Mouse (Mus musculus) forebrain, embryonic 12.5 days (tissue): ENCODE measurements around the gene Dpep2nb. TPM values are rescaled to one million over a fixed set of nuclear protein-coding genes. Genes with fewer than 3 reads are reported as not detected.
"Not testable (repeated sequence)": the region's sequence is repeated elsewhere in the genome, so short reads cannot be mapped to it uniquely, and the experiment has no call there.

Experiments used
- ATAC-seq: fragments of 200-750 bp; cut with Nextera tagmentation; 2 replicates; pipeline ENCODE4 v1.8.0; 2017; ENCODE audit warnings: moderate TSS enrichment; ENCODE audit not compliant: low FRiP score
- H3K27ac ChIP-seq: fragments of 300-500 bp; sonication (generic); 2 replicates; pipeline ENCODE4 v1.5.1; 2016; ENCODE audit warnings: mild to moderate bottlenecking
- H3K27me3 ChIP-seq: fragments of 300-500 bp; sonication (generic); 2 replicates; pipeline ENCODE4 v1.6.1; 2016; ENCODE audit warnings: mild to moderate bottlenecking
- H3K36me3 ChIP-seq: fragments of 300-500 bp; sonication (generic); replicated peaks from 2 replicates; pipeline ENCODE4 v1.6.1; 2016; ENCODE audit warnings: mild to moderate bottlenecking
- H3K4me1 ChIP-seq: fragments of 300-500 bp; sonication (generic); 2 replicates; pipeline ENCODE4 v1.6.1; 2016
- H3K4me2 ChIP-seq: fragments of 300-500 bp; sonication (generic); 2 replicates; pipeline ENCODE4 v1.6.1; 2016; ENCODE audit warnings: mild to moderate bottlenecking, moderate library complexity
- H3K4me3 ChIP-seq: fragments of 300-500 bp; sonication (generic); replicated peaks from 2 replicates; pipeline ENCODE4 v1.5.1; 2016; ENCODE audit warnings: mild to moderate bottlenecking
- H3K9ac ChIP-seq: fragments of 300-500 bp; sonication (generic); 2 replicates; pipeline ENCODE4 v1.6.1; 2016; ENCODE audit warnings: mild to moderate bottlenecking
- H3K9me3 ChIP-seq: fragments of 300-500 bp; sonication (generic); 2 replicates; pipeline ENCODE4 v1.6.1; 2016
- WGBS: fragments of 180-500 bp; shearing (Covaris S2); methylation state at CpG from one replicate; pipeline ENCODE4 v1.1.7; 2016; 5-methylcytosine and 5-hydroxymethylcytosine counted together
- polyA plus RNA-seq: library from polyadenylated mRNA; unstranded; fragments of >200 nt; fragmentation: Nextera tagmentation; extraction: Ambion mirVana; gene quantifications from 2 replicates; pipeline ENCODE4 v1.2.1, GENCODE M21; 2016

Dpep2nb gene
- polyA plus RNA-seq, 1 experiment from 2014 or later = not detected

- no peak for ATAC-seq
- no peak overlapping the region for H3K9ac ChIP-seq
- H3K9me3 ChIP-seq = no peaks in the 10 kb centered on the region
- WGBS = 93% methylated on average over 10 of the region's 10 CpGs
- no peaks in the 10 kb centered on the region; the same call in none of the 2 replicates for H3K36me3 ChIP-seq
- H3K4me2 ChIP-seq = no peak overlapping the region
- H3K27me3 ChIP-seq = no peaks in the 10 kb centered on the region
- H3K4me3 ChIP-seq = no peak overlapping the region
- no peak overlapping the region for H3K27ac ChIP-seq
- H3K4me1 ChIP-seq = no peaks in the 10 kb centered on the region
These were observed 32.9 kb upstream of the Dpep2nb start for GRCm38 (mm10) chr8:106038721-106039120.

- no peaks in the 10 kb centered on the region for H3K9me3 ChIP-seq
- H3K36me3 ChIP-seq = peaks cover 13% of the 10 kb centered on the region
- ATAC-seq = 0 out of 2 replicates have a peak, but pooled peaks have one; percentile 70
- no peaks in the 10 kb centered on the region for H3K4me1 ChIP-seq
- H3K4me3 ChIP-seq = no peak overlapping the region
- no peak overlapping the region for H3K4me2 ChIP-seq
- H3K27ac ChIP-seq = no peak overlapping the region
- H3K9ac ChIP-seq = no peak overlapping the region
- H3K27me3 ChIP-seq = no peaks in the 10 kb centered on the region
These were observed 16.7 kb upstream of the Dpep2nb start for GRCm38 (mm10) chr8:106022483-106022882.

GRCm38 (mm10) chr8:106018039-106018438 is 12.3 kb upstream of the Dpep2nb start:
- Histone ChIP-seq H3K9me3 (no peaks in the 10 kb centered on the region), H3K4me3 (no peak overlapping the region), H3K27me3 (no peaks in the 10 kb centered on the region), H3K4me2 (no peak overlapping the region), H3K9ac (no peak overlapping the region), H3K36me3 (peaks cover 16% of the 10 kb centered on the region), H3K27ac (no peak overlapping the region), H3K4me1 (no peaks in the 10 kb centered on the region)
- no peak for ATAC-seq
- 92% methylated on average over 3 of the region's 3 CpGs for WGBS

GRCm38 (mm10) chr8:106017130-106017529 is 11.4 kb upstream of the Dpep2nb start:
- H3K4me1 ChIP-seq = peaks cover under 1% of the 10 kb centered on the region; the same call in 1 of the 2 replicates
- H3K9ac ChIP-seq = no peak overlapping the region
- H3K27me3 ChIP-seq = no peaks in the 10 kb centered on the region
- no peaks in the 10 kb centered on the region for H3K9me3 ChIP-seq
- ATAC-seq = no peak
- 94% methylated on average over 7 of the region's 7 CpGs for WGBS
- no peak overlapping the region for H3K4me3 ChIP-seq
- no peak overlapping the region for H3K27ac ChIP-seq
- peaks cover 16% of the 10 kb centered on the region for H3K36me3 ChIP-seq
- H3K4me2 ChIP-seq = no peak overlapping the region

- H3K27ac ChIP-seq = no peak overlapping the region
- peaks cover 12% of the 10 kb centered on the region for H3K36me3 ChIP-seq
- no peak overlapping the region for H3K4me2 ChIP-seq
- 92% methylated on average over 6 of the region's 6 CpGs for WGBS
- H3K9ac ChIP-seq = no peak overlapping the region
- peaks cover 6% of the 10 kb centered on the region for H3K4me1 ChIP-seq
- ATAC-seq = no peak
- no peak overlapping the region for H3K4me3 ChIP-seq
- no peaks in the 10 kb centered on the region for H3K27me3 ChIP-seq
- H3K9me3 ChIP-seq = no peaks in the 10 kb centered on the region
These were observed 10.5 kb upstream of the Dpep2nb start for GRCm38 (mm10) chr8:106016284-106016683.

GRCm38 (mm10) chr8:106012203-106012602 is 6.4 kb upstream of the Dpep2nb start:
- Histone ChIP-seq H3K4me1 (peaks cover 18% of the 10 kb centered on the region), H3K4me3 (peak overlapping the region; percentile 96), H3K9ac (peak overlapping the region; percentile 85; the same call in 1 of the 2 replicates), H3K4me2 (peak overlapping the region; percentile 99), H3K36me3 (peaks cover 12% of the 10 kb centered on the region)
- H3K9me3 ChIP-seq, H3K27ac ChIP-seq, ATAC-seq, H3K27me3 ChIP-seq: not testable (repeated sequence)
- WGBS = 83% methylated on average over 8 of the region's 8 CpGs

- H3K9me3 ChIP-seq = no peaks in the 10 kb centered on the region
- peak within 1 kb of the TSS; percentile 99 for H3K4me2 ChIP-seq
- H3K27me3 ChIP-seq = no peaks in the 10 kb centered on the region
- 2% methylated on average over 6 of the region's 6 CpGs for WGBS
- peaks cover 10% of the 10 kb centered on the region for H3K36me3 ChIP-seq
- peaks cover 18% of the 10 kb centered on the region for H3K4me1 ChIP-seq
- peak within 1 kb of the TSS; percentile 85 for H3K9ac ChIP-seq
- ATAC-seq = peak; percentile 4; the same call in 1 of the 2 replicates
- H3K27ac ChIP-seq = peak within 1 kb of the TSS; percentile 73; the same call in 1 of the 2 replicates
- peak within 1 kb of the TSS; percentile 96 for H3K4me3 ChIP-seq
These were observed 5.8 kb upstream of the Dpep2nb start, which contains the start of gene Ddx28 for GRCm38 (mm10) chr8:106011643-106011986. TSS of gene Ddx28 (minus strand) at chr8:106011882.

GRCm38 (mm10) chr8:106010748-106011642 is 5.2 kb upstream of the Dpep2nb start:
- 1% methylated on average over 74 of the region's 74 CpGs for WGBS
- peak overlapping the region; percentile 99 for H3K4me2 ChIP-seq
- H3K27ac ChIP-seq = peak overlapping the region; percentile 73; the same call in 1 of the 2 replicates
- peak; percentile 97 for ATAC-seq
- peak overlapping the region; percentile 96 for H3K4me3 ChIP-seq
- no peaks in the 10 kb centered on the region for H3K27me3 ChIP-seq
- H3K4me1 ChIP-seq = peaks cover 18% of the 10 kb centered on the region
- peaks cover 5% of the 10 kb centered on the region; the same call in 1 of the 2 replicates for H3K36me3 ChIP-seq
- no peaks in the 10 kb centered on the region for H3K9me3 ChIP-seq
- H3K9ac ChIP-seq = peak overlapping the region; percentile 85

- not testable (repeated sequence) for H3K27ac ChIP-seq, H3K9me3 ChIP-seq, H3K9ac ChIP-seq, H3K4me3 ChIP-seq, ATAC-seq, H3K4me2 ChIP-seq, H3K36me3 ChIP-seq, H3K27me3 ChIP-seq
- WGBS = 63% methylated on average over 3 of the region's 3 CpGs
- peaks cover 18% of the 10 kb centered on the region for H3K4me1 ChIP-seq
These were observed 2.1 kb upstream of the Dpep2nb start for GRCm38 (mm10) chr8:106007891-106008290.

- Histone ChIP-seq H3K4me3 (no peak overlapping the region), H3K9ac (no peak overlapping the region), H3K9me3 (no peaks in the 10 kb centered on the region), H3K4me1 (peaks cover 18% of the 10 kb centered on the region), H3K4me2 (no peak overlapping the region), H3K36me3 (peaks cover 5% of the 10 kb centered on the region; the same call in 1 of the 2 replicates), H3K27me3 (no peaks in the 10 kb centered on the region), H3K27ac (no peak overlapping the region)
- WGBS = 81% methylated on average over 3 of the region's 3 CpGs
- no peak for ATAC-seq
These were observed 1.4 kb upstream of the Dpep2nb start for GRCm38 (mm10) chr8:106007135-106007534.

GRCm38 (mm10) chr8:106006413-106006812 is 638 bp upstream of the Dpep2nb start:
- Histone ChIP-seq H3K36me3 (peaks cover 5% of the 10 kb centered on the region; the same call in 1 of the 2 replicates), H3K27me3 (no peaks in the 10 kb centered on the region; the same call in 1 of the 2 replicates), H3K9me3 (no peaks in the 10 kb centered on the region), H3K27ac (no peak overlapping the region), H3K4me1 (peaks cover 13% of the 10 kb centered on the region), H3K4me2 (no peak overlapping the region), H3K4me3 (no peak overlapping the region), H3K9ac (no peak overlapping the region)
- WGBS = 90% methylated on average over 4 of the region's 4 CpGs
- no peak for ATAC-seq

- ATAC-seq = no peak
- no peaks in the 10 kb centered on the region; the same call in 1 of the 2 replicates for H3K27me3 ChIP-seq
- H3K4me2 ChIP-seq = no peak overlapping the region
- no peaks in the 10 kb centered on the region for H3K9me3 ChIP-seq
- H3K27ac ChIP-seq = no peak overlapping the region
- peaks cover 2% of the 10 kb centered on the region for H3K4me1 ChIP-seq
- WGBS = 76% methylated on average over 8 of the region's 8 CpGs
- peaks cover under 1% of the 10 kb centered on the region; the same call in 1 of the 2 replicates for H3K36me3 ChIP-seq
- no peak overlapping the region for H3K4me3 ChIP-seq
- H3K9ac ChIP-seq = no peak overlapping the region
These were observed 1.1 kb downstream of the Dpep2nb start for GRCm38 (mm10) chr8:106004538-106005207.
